Mouse (Mus musculus) E14TG2a.4 (cell line): ENCODE measurements around the gene Cfap157.

Experiments used
- CTCF ChIP-seq: conservative IDR thresholded peaks from 2 replicates; pipeline ENCODE4 v1.5.1; 2014; ENCODE audit warnings: low read length
- NANOG ChIP-seq: IDR thresholded peaks from 2 replicates; pipeline ENCODE4 v1.6.1; 2014; ENCODE audit warnings: borderline replicate concordance, low read length, mixed read lengths

- TF ChIP-seq CTCF: no peak
- TF ChIP-seq NANOG: no peak
These were observed 51.5 kb downstream of the Cfap157 start for GRCm38 (mm10) chr2:32732695-32733094.
